Comparison of ENCODE assay signal across 11 mouse cellular contexts in genomic region chr17:27393432-27393831, GRCm38 (mm10).
A peak's percentile ranks its signal among the peaks of the same experiment; 100 is the strongest.
DNase-seq lines count a peak whose midpoint lies in the region; ATAC-seq and TF ChIP-seq lines count a peak whose summit lies in the region.
"Had no signal": no experiment of that assay in that cellular context is flagged by ENCODE, and none has a peak within 500 bp of the region (broad histone marks: within the 10 kb centered on the region; RNA-seq: fewer than 3 reads in every experiment).

No protein-coding gene starts in this region.

- H3K9ac ChIP-seq in liver, postnatal 0 days (replicated peaks): no peak overlapping the region
- H3K9ac ChIP-seq in liver, embryonic 11.5 days (ENCODE audit: low read depth, low read length): no peak overlapping the region

- H3K27me3 ChIP-seq in liver, postnatal 0 days (ENCODE audit: insufficient read depth, low read length): no peaks in the 10 kb centered on the region
- H3K27me3 ChIP-seq in liver, embryonic 11.5 days (replicated peaks; ENCODE audit: control insufficient read depth, insufficient read depth, low read length): no peaks in the 10 kb centered on the region

- no peaks in the 10 kb centered on the region for H3K36me3 ChIP-seq in liver, postnatal 0 days (replicated peaks; ENCODE audit: insufficient read depth, low read length)
- H3K36me3 ChIP-seq in liver, embryonic 11.5 days (ENCODE audit: control insufficient read depth, insufficient read depth, low read length): no peaks in the 10 kb centered on the region
- H3K36me3 ChIP-seq: embryonic facial prominence, embryonic 10.5 days had no signal

- ATAC-seq in CD4-positive, CD25-positive, alpha-beta regulatory T cell, adult 4 months: no peak
- no peak for ATAC-seq in liver, postnatal 0 days
- no peak for ATAC-seq in liver, embryonic 11.5 days (replicated peaks; ENCODE audit: low FRiP score)
- ATAC-seq: forebrain, embryonic 14.5 days had no signal

- TF ChIP-seq EP300 in liver, postnatal 0 days (IDR thresholded peaks at IDR 0.05; ENCODE audit: low read depth): no peak

- no peak overlapping the region for H3K27ac ChIP-seq in liver, postnatal 0 days (ENCODE audit: low read depth)
- H3K27ac ChIP-seq in liver, embryonic 11.5 days (ENCODE audit: low read depth, low read length): no peak overlapping the region

- TF ChIP-seq CTCF in liver, postnatal 0 days (IDR thresholded peaks at IDR 0.05; ENCODE audit: low read depth): peak; percentile 26

- WGBS in liver, postnatal 0 days (ENCODE audit: insufficient replicate concordance): 79% methylated on average over 4 of the region's 4 CpGs
- WGBS in liver, embryonic 11.5 days: 80% methylated on average over 4 of the region's 4 CpGs

- peaks cover under 1% of the 10 kb centered on the region; the same call in 1 of the 2 replicates for H3K9me3 ChIP-seq in liver, postnatal 0 days (ENCODE audit: low read length)
- H3K9me3 ChIP-seq in liver, embryonic 11.5 days (ENCODE audit: control insufficient read depth, low read length): no peaks in the 10 kb centered on the region
- H3K9me3 ChIP-seq: embryonic facial prominence, embryonic 10.5 days had no signal

- peak; percentile 23 for DNase-seq in CD4-positive, CD25-positive, alpha-beta regulatory T cell, adult 2 months (ENCODE audit: low read depth, low spot score)
- no peak for DNase-seq in liver, postnatal 0 days
- DNase-seq in liver, embryonic 11.5 days (ENCODE audit: low spot score): no peak
- DNase-seq in MEL-GATA-1-ER (ENCODE audit: extremely low read depth, low read depth): peak; percentile 12
- DNase-seq in induced T-regulatory cell, adult 2 months (ENCODE audit: low read depth): peak; percentile 25
- DNase-seq in gastrocnemius, postnatal 25 days: no peak
- no peak for DNase-seq in natural killer cell, adult 2 months (ENCODE audit: low spot score in 2 of 2)
- DNase-seq: lung, postnatal 14 days had no signal

- no peak overlapping the region for H3K4me2 ChIP-seq in liver, postnatal 0 days (ENCODE audit: low read depth, low read length)
- no peak overlapping the region for H3K4me2 ChIP-seq in liver, embryonic 11.5 days

- no peaks in the 10 kb centered on the region for H3K4me1 ChIP-seq in liver, postnatal 0 days (ENCODE audit: insufficient read depth)
- H3K4me1 ChIP-seq in liver, embryonic 11.5 days (replicated peaks; ENCODE audit: control insufficient read depth, insufficient read depth, low read length): no peaks in the 10 kb centered on the region

- H3K4me3 ChIP-seq in liver, postnatal 0 days (ENCODE audit: low read depth, low read length): no peak overlapping the region
- H3K4me3 ChIP-seq in liver, embryonic 11.5 days (ENCODE audit: low read depth, low read length): no peak overlapping the region
- H3K4me3 ChIP-seq: embryonic facial prominence, embryonic 10.5 days had no signal

Comparison
In these comparisons a context has a peak if more than half of its experiments do, and no peak if none do; other contexts are left out.
1. DNase-seq: peak in CD4-positive, CD25-positive, alpha-beta regulatory T cell, adult 2 months (single experiment), MEL-GATA-1-ER (single experiment) and induced T-regulatory cell, adult 2 months (single experiment); none in liver, postnatal 0 days (single experiment), liver, embryonic 11.5 days (single experiment), gastrocnemius, postnatal 25 days (single experiment) and natural killer cell, adult 2 months (0 of 2).